ENCODE assay signal across 9 mouse cellular contexts in genomic region chr6:52584383-52584782, GRCm38 (mm10). TPM values are rescaled to one million over a fixed set of nuclear protein-coding genes. Genes with fewer than 3 reads are reported as not detected.
DNase-seq lines count a peak whose midpoint lies in the region; ATAC-seq and TF ChIP-seq lines count a peak whose summit lies in the region.
"Had no signal": no experiment of that assay in that cellular context is flagged by ENCODE, and none has a peak within 500 bp of the region (broad histone marks: within the 10 kb centered on the region; RNA-seq: fewer than 3 reads in every experiment).

No protein-coding gene starts in this region.

- intact Hi-C loops in left cerebral cortex, adult 2 months (cut with DNase I) = no loop called here

- H3K9ac ChIP-seq in hindbrain, embryonic 12.5 days = no peak overlapping the region
- no peak overlapping the region for H3K9ac ChIP-seq in midbrain, embryonic 15.5 days
- no peak overlapping the region for H3K9ac ChIP-seq in liver, embryonic 12.5 days
- H3K9ac ChIP-seq: stomach, embryonic 15.5 days had no signal

- ATAC-seq in hindbrain, embryonic 12.5 days (ENCODE audit: low FRiP score) = peak; percentile 93
- peak; percentile 60; the same call in 1 of the 2 replicates for ATAC-seq in midbrain, embryonic 15.5 days (replicated peaks)
- no peak for ATAC-seq in liver, embryonic 12.5 days

- H3K36me3 ChIP-seq in hindbrain, embryonic 12.5 days = no peaks in the 10 kb centered on the region
- no peaks in the 10 kb centered on the region for H3K36me3 ChIP-seq in midbrain, embryonic 15.5 days (replicated peaks)
- peaks cover 14% of the 10 kb centered on the region; the same call in 1 of the 2 replicates for H3K36me3 ChIP-seq in liver, embryonic 12.5 days

- H3K4me1 ChIP-seq in hindbrain, embryonic 12.5 days = peaks cover 7% of the 10 kb centered on the region
- H3K4me1 ChIP-seq in midbrain, embryonic 15.5 days = peaks cover 7% of the 10 kb centered on the region
- H3K4me1 ChIP-seq in liver, embryonic 12.5 days = no peaks in the 10 kb centered on the region
- H3K4me1 ChIP-seq: stomach, embryonic 15.5 days had no signal

- H3K4me3 ChIP-seq in hindbrain, embryonic 12.5 days = no peak overlapping the region
- no peak overlapping the region for H3K4me3 ChIP-seq in left cerebral cortex, adult 2 months
- H3K4me3 ChIP-seq in midbrain, embryonic 15.5 days = no peak overlapping the region
- no peak overlapping the region for H3K4me3 ChIP-seq in liver, embryonic 12.5 days
- H3K4me3 ChIP-seq: stomach, embryonic 15.5 days had no signal

- no peak; the same call in 1 of the 2 replicates for TF ChIP-seq CTCF in left cerebral cortex, adult 2 months (IDR thresholded peaks at IDR 0.05)

- WGBS in hindbrain, embryonic 12.5 days = 9% methylated on average over 8 of the region's 8 CpGs
- 1% methylated on average over 8 of the region's 8 CpGs for WGBS in midbrain, embryonic 15.5 days
- 62% methylated on average over 8 of the region's 8 CpGs for WGBS in liver, embryonic 12.5 days (ENCODE audit: insufficient replicate concordance)

- H3K27ac ChIP-seq in hindbrain, embryonic 12.5 days = 0 out of 2 replicates have a peak overlapping the region, but pooled peaks have one; percentile 60
- no peak overlapping the region for H3K27ac ChIP-seq in left cerebral cortex, adult 2 months
- H3K27ac ChIP-seq in midbrain, embryonic 15.5 days = no peak overlapping the region
- no peak overlapping the region for H3K27ac ChIP-seq in liver, embryonic 12.5 days
- H3K27ac ChIP-seq: stomach, embryonic 15.5 days had no signal

- 0 out of 2 replicates have a peak, but pooled peaks cover 3% of the 10 kb centered on the region for H3K27me3 ChIP-seq in hindbrain, embryonic 12.5 days
- H3K27me3 ChIP-seq in midbrain, embryonic 15.5 days (replicated peaks) = no peaks in the 10 kb centered on the region
- no peaks in the 10 kb centered on the region for H3K27me3 ChIP-seq in liver, embryonic 12.5 days (replicated peaks)
- H3K27me3 ChIP-seq: stomach, embryonic 15.5 days had no signal

- DNase-seq in A20 (ENCODE audit: low read depth, low spot score) (peak; percentile 87), adipocyte (ENCODE audit: low spot score) (peak; percentile 29)
- DNase-seq in forelimb bud, embryonic 11.5 days (ENCODE audit: low read depth, low spot score) = peak; percentile 42
- DNase-seq in left cerebral cortex, adult 2 months (ENCODE audit: extremely low spot score in 1 of 2, low spot score in 2 of 2) = peak; percentile 18 to 19
- no peak for DNase-seq in thymus, postnatal 4 days

- no peak overlapping the region for H3K4me2 ChIP-seq in hindbrain, embryonic 12.5 days (replicated peaks)
- H3K4me2 ChIP-seq in midbrain, embryonic 15.5 days = no peak overlapping the region
- H3K4me2 ChIP-seq in liver, embryonic 12.5 days = no peak overlapping the region
- H3K4me2 ChIP-seq: stomach, embryonic 15.5 days had no signal

- no peaks in the 10 kb centered on the region for H3K9me3 ChIP-seq in hindbrain, embryonic 12.5 days (replicated peaks)
- H3K9me3 ChIP-seq in midbrain, embryonic 15.5 days = no peaks in the 10 kb centered on the region
- H3K9me3 ChIP-seq in liver, embryonic 12.5 days (replicated peaks) = no peaks in the 10 kb centered on the region
- H3K9me3 ChIP-seq: stomach, embryonic 15.5 days had no signal

RNA-seq across cellular contexts. Expression of gene Hibadh, which starts 55.8 kb away (rescaled TPM):
- 63.8 and 66.7 TPM in 2 replicates for polyA plus RNA-seq in hindbrain, embryonic 12.5 days (2016; fragmentation: Nextera tagmentation; extraction: Ambion mirVana)
- 10 to 100 TPM; 46.5 to 49.3 TPM for total RNA-seq in left cerebral cortex, adult 2 months (2021)
- 59.0 and 62.9 TPM in 2 replicates for polyA plus RNA-seq in midbrain, embryonic 15.5 days (2015; fragmentation: Nextera tagmentation; extraction: Ambion mirVana)
- polyA plus RNA-seq in liver, embryonic 12.5 days (2016; fragmentation: Nextera tagmentation; extraction: Ambion mirVana) = 68.3 and 68.6 TPM in 2 replicates
